Mouse (Mus musculus) myocyte (in vitro differentiated cells): ENCODE results near the gene Xylt1. TPM values are rescaled to one million over a fixed set of nuclear protein-coding genes. Genes with fewer than 3 reads are reported as not detected.

Source experiments
- H3K27me3 ChIP-seq: one replicate; pipeline ENCODE4 v1.6.1; 2011; ENCODE audit not compliant: control insufficient read depth, insufficient read depth, insufficient read length
- H3K36me3 ChIP-seq: one replicate; pipeline ENCODE4 v1.6.1; 2011; ENCODE audit not compliant: control insufficient read depth, insufficient read depth
- H3K4me2 ChIP-seq: one replicate; pipeline ENCODE4 v1.6.1; 2011; ENCODE audit warnings: low read depth, control low read depth
- H3K4me3 ChIP-seq: one replicate; pipeline ENCODE4 v1.5.1; 2011; ENCODE audit warnings: mild to moderate bottlenecking, control low read depth, moderate library complexity
- H3K79me2 ChIP-seq: one replicate; pipeline ENCODE4 v1.6.1; 2011; ENCODE audit not compliant: control insufficient read depth, insufficient read depth
- H3ac ChIP-seq: one replicate; pipeline ENCODE4 v1.6.1; 2011; ENCODE audit not compliant: control insufficient read depth, insufficient read length
- CEBPB ChIP-seq: IDR thresholded peaks from 2 replicates; pipeline ENCODE4 v1.6.1; 2011; ENCODE audit warnings: mild to moderate bottlenecking, moderate library complexity; ENCODE audit not compliant: poor library complexity, insufficient read depth, severe bottlenecking
- E2F4 ChIP-seq: IDR thresholded peaks from one replicate; pipeline ENCODE4 v1.6.1; 2011; ENCODE audit warnings: mild to moderate bottlenecking, control low read depth, moderate library complexity; ENCODE audit not compliant: insufficient read depth
- MAX ChIP-seq: IDR thresholded peaks from one replicate; pipeline ENCODE4 v1.6.1; 2011; ENCODE audit warnings: low read depth, mild to moderate bottlenecking, control low read depth
- MYOD1 ChIP-seq, 3 experiments: IDR thresholded peaks; one replicate each; pipeline ENCODE4 v1.6.1; 2011; ENCODE audit warnings: control low read depth in 2 of 3, low read depth in 2 of 3, mild to moderate bottlenecking in 2 of 3, moderate library complexity in 1 of 3; ENCODE audit not compliant: insufficient read length in 2 of 3, control insufficient read depth in 1 of 3
- MYOG ChIP-seq, 3 experiments: IDR thresholded peaks; one replicate each; pipeline ENCODE4 v1.6.1; 2011; ENCODE audit warnings: control low read depth in 2 of 3, low read depth in 2 of 3, mild to moderate bottlenecking in 2 of 3; ENCODE audit not compliant: insufficient read length in 2 of 3, control insufficient read depth in 1 of 3, insufficient read depth in 1 of 3
- POLR2A ChIP-seq: IDR thresholded peaks from one replicate; pipeline ENCODE4 v1.6.1; 2011; ENCODE audit warnings: low read depth, mild to moderate bottlenecking, control low read depth, moderate library complexity; ENCODE audit not compliant: insufficient read length
- POLR2AphosphoS2 ChIP-seq: IDR thresholded peaks from one replicate; pipeline ENCODE4 v1.6.1; 2011; ENCODE audit warnings: low read depth, control low read depth; ENCODE audit not compliant: insufficient read length
- REST ChIP-seq: IDR thresholded peaks from one replicate; pipeline ENCODE4 v1.6.1; 2011; ENCODE audit warnings: mild to moderate bottlenecking, control low read depth, moderate library complexity; ENCODE audit not compliant: insufficient read depth, insufficient read length
- SRF ChIP-seq: IDR thresholded peaks from one replicate; pipeline ENCODE4 v1.6.1; 2011; ENCODE audit warnings: low read depth; ENCODE audit not compliant: control insufficient read depth, insufficient read length
- TCF12 ChIP-seq: IDR thresholded peaks from one replicate; pipeline ENCODE4 v1.6.1; 2011; ENCODE audit warnings: mild to moderate bottlenecking, control low read depth; ENCODE audit not compliant: poor library complexity, insufficient read depth, severe bottlenecking
- TCF3 ChIP-seq: IDR thresholded peaks from one replicate; pipeline ENCODE4 v1.6.1; 2011; ENCODE audit warnings: low read depth, control low read depth; ENCODE audit not compliant: insufficient read length
- USF1 ChIP-seq: IDR thresholded peaks from one replicate; pipeline ENCODE4 v1.6.1; 2011; ENCODE audit warnings: low read depth, mild to moderate bottlenecking, control low read depth, moderate library complexity
- polyA plus RNA-seq: library from polyadenylated mRNA; unstranded; fragments of >200 nt; fragmentation: generic; extraction: Trizol; gene quantifications from one replicate; pipeline ENCODE4 v1.2.1, GENCODE M21; 2012; ENCODE audit warnings: missing spikeins

Xylt1 gene
- polyA plus RNA-seq, 1 experiment = not detected

GRCm38 (mm10) chr7:117440994-117441393 is 60.2 kb downstream of the Xylt1 start:
- H3K27me3 ChIP-seq = no peaks in the 10 kb centered on the region
- H3K36me3 ChIP-seq = no peaks in the 10 kb centered on the region
- no peak overlapping the region for H3K4me2 ChIP-seq
- H3K4me3 ChIP-seq = no peak overlapping the region
- TF ChIP-seq E2F4 = no peak
- TF ChIP-seq SRF = no peak
- no peak for TF ChIP-seq REST
- TF ChIP-seq MAX = no peak
- H3ac ChIP-seq = no peak overlapping the region
- H3K79me2 ChIP-seq = no peaks in the 10 kb centered on the region

DNA sequence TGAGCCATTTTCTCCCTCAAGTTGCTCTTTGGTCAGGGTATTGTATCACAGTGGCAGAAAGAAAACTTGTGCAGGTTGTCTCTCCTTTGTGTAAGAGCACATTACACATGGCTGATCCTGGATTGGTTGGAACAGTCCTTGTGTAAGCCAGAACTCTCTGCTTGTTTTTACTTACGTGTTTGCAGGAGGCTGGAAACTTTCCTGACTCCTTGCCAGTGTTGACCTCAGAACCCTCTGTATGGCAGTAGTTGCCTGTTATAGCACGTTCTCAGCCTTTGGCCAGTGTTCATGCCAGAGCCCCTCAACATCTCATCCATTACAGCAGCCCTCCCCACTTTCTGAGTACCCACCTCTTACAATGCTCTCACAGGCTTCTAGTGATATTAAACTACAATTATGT is 61.9 kb downstream of the Xylt1 start:
- no peak for TF ChIP-seq MYOD1 (IDR thresholded peaks at IDR 0.05; ENCODE audit: control insufficient read depth in 1 of 3, insufficient read length in 2 of 3, low read depth in 2 of 3)
- TF ChIP-seq E2F4 = no peak
- no peak for TF ChIP-seq CEBPB
- TF ChIP-seq MAX = no peak
- TF ChIP-seq TCF3 = no peak
- Histone ChIP-seq H3K27me3 (no peaks in the 10 kb centered on the region), H3K79me2 (no peaks in the 10 kb centered on the region), H3K36me3 (no peaks in the 10 kb centered on the region), H3ac (no peak overlapping the region), H3K4me2 (no peak overlapping the region), H3K4me3 (no peak overlapping the region)

DNA sequence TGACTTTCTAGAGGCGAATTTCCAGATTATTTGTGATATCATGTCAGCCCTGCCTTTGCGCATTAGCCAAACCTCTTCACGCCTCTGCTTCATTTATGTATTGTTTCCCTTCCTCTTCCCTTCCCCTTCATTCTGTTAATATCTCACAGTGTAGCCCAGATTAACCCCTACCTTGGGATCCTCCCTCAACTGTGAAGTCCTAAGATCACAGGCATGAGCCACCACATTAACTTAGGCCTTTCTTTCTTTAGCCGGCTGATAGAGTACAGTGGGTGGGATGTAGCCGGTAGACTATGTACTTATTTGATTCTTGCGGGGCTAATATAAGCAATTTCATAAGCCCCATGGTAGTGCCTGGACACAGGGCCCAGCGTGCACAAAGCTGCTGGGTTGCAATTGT is 62.4 kb downstream of the Xylt1 start:
- Histone ChIP-seq H3K36me3 (no peaks in the 10 kb centered on the region), H3K27me3 (no peaks in the 10 kb centered on the region), H3K4me3 (no peak overlapping the region), H3K4me2 (no peak overlapping the region), H3K79me2 (no peaks in the 10 kb centered on the region), H3ac (no peak overlapping the region)
- TF ChIP-seq MYOD1 (IDR thresholded peaks at IDR 0.05; ENCODE audit: control insufficient read depth in 1 of 3, insufficient read length in 2 of 3, low read depth in 2 of 3) (no peak), CEBPB (no peak), MYOG (IDR thresholded peaks at IDR 0.05; ENCODE audit: control insufficient read depth in 1 of 3, insufficient read depth in 1 of 3, insufficient read length in 2 of 3, low read depth in 2 of 3) (no peak), SRF (no peak)

GRCm38 (mm10) chr7:117445471-117445870 is 64.7 kb downstream of the Xylt1 start:
- Histone ChIP-seq H3K4me3 (no peak overlapping the region), H3ac (no peak overlapping the region), H3K27me3 (no peaks in the 10 kb centered on the region), H3K4me2 (no peak overlapping the region), H3K36me3 (no peaks in the 10 kb centered on the region), H3K79me2 (no peaks in the 10 kb centered on the region)
- TF ChIP-seq CEBPB (no peak), SRF (no peak), REST (no peak), MYOD1 (IDR thresholded peaks at IDR 0.05; ENCODE audit: control insufficient read depth in 1 of 3, insufficient read length in 2 of 3, low read depth in 2 of 3) (no peak), TCF3 (no peak), MYOG (IDR thresholded peaks at IDR 0.05; ENCODE audit: control insufficient read depth in 1 of 3, insufficient read depth in 1 of 3, insufficient read length in 2 of 3, low read depth in 2 of 3) (no peak), TCF12 (no peak), POLR2A (no peak), E2F4 (no peak), USF1 (no peak), POLR2AphosphoS2 (no peak), MAX (no peak)

DNA sequence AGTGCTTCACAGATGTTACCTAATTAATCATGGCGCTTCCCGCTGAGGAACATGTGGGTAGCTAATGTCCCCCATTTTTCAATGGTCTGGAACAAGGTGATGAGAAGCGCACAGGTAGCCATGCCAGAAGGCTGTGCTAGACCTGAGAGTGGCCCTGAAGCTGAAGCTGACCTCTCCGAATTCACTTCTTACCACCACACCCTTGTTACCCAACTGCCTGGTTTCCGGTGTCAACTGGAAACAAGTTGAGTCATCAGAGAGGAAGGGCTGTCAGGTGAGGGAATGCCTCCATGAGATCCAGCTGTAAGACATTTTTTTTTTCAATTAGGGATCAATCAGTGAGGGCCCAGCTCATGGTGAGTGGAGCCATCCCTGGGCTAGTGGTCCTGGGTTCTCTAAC is 68.8 kb downstream of the Xylt1 start:
- no peaks in the 10 kb centered on the region for H3K27me3 ChIP-seq
- no peak overlapping the region for H3K4me3 ChIP-seq
- no peak overlapping the region for H3K4me2 ChIP-seq
- H3K36me3 ChIP-seq = no peaks in the 10 kb centered on the region
- TF ChIP-seq CEBPB = no peak
- TF ChIP-seq MAX = no peak
- TF ChIP-seq POLR2AphosphoS2 = no peak
- no peak for TF ChIP-seq POLR2A
- TF ChIP-seq SRF = no peak
- no peak for TF ChIP-seq USF1
- no peak for TF ChIP-seq E2F4
- H3K79me2 ChIP-seq = no peaks in the 10 kb centered on the region
- no peak overlapping the region for H3ac ChIP-seq

GRCm38 (mm10) chr7:117451212-117451611 is 70.4 kb downstream of the Xylt1 start:
- TF ChIP-seq TCF3 = no peak
- TF ChIP-seq USF1 = no peak
- no peak for TF ChIP-seq E2F4

More at GRCm38 (mm10) chr7:117451212-117451611, 70.4 kb downstream of the Xylt1 start:
- Histone ChIP-seq H3K79me2 (no peaks in the 10 kb centered on the region), H3K36me3 (no peaks in the 10 kb centered on the region), H3K27me3 (no peaks in the 10 kb centered on the region), H3K4me3 (no peak overlapping the region), H3ac (no peak overlapping the region), H3K4me2 (no peak overlapping the region)
